Mouse (Mus musculus): ENCODE measurements around the gene Keap1.
"Not testable (repeated sequence)": the region's sequence is repeated elsewhere in the genome, so short reads cannot be mapped to it uniquely, and the experiment has no call there.

Gene Keap1

GRCm38 (mm10) chr9:21233366-21233765 lies 5.8 kb downstream of the Keap1 start:
- no peak for DNase-seq (ENCODE audit: extremely low spot score, low read depth, low spot score)

- DNase-seq (ENCODE audit: extremely low spot score, low read depth, low spot score) = no peak
Measured at GRCm38 (mm10) chr9:21232867-21233266, 6.3 kb downstream of the Keap1 start.

- DNase-seq (ENCODE audit: extremely low spot score, low read depth, low spot score) = no peak
Measured at GRCm38 (mm10) chr9:21231551-21231950, 7.6 kb downstream of the Keap1 start.

GRCm38 (mm10) chr9:21227342-21227741 lies 11.8 kb downstream of the Keap1 start:
- DNase-seq (ENCODE audit: extremely low spot score, low read depth, low spot score) = no peak

- DNase-seq (ENCODE audit: extremely low spot score, low read depth, low spot score) = no peak
Measured at GRCm38 (mm10) chr9:21225415-21225758, 13.8 kb downstream of the Keap1 start.

GRCm38 (mm10) chr9:21224576-21225414 lies 14.4 kb downstream of the Keap1 start:
- no peak for DNase-seq (ENCODE audit: extremely low spot score, low read depth, low spot score)

- no peak for DNase-seq (ENCODE audit: extremely low spot score, low read depth, low spot score)
Measured at GRCm38 (mm10) chr9:21223906-21224305, 15.3 kb downstream of the Keap1 start.

GRCm38 (mm10) chr9:21223490-21223889 lies 15.7 kb downstream of the Keap1 start:
- not testable (repeated sequence) for DNase-seq (ENCODE audit: extremely low spot score, low read depth, low spot score)

- DNase-seq (ENCODE audit: extremely low spot score, low read depth, low spot score) = peak; percentile 73
Measured at GRCm38 (mm10) chr9:21221383-21221929, 17.7 kb downstream of the Keap1 start.

- DNase-seq (ENCODE audit: extremely low spot score, low read depth, low spot score) = peak; percentile 79
Measured at GRCm38 (mm10) chr9:21220490-21221382, 18.4 kb downstream of the Keap1 start.

- no peak for DNase-seq (ENCODE audit: extremely low spot score, low read depth, low spot score)
Measured at GRCm38 (mm10) chr9:21219820-21220219, 19.3 kb downstream of the Keap1 start.

GRCm38 (mm10) chr9:21216050-21216841 lies 22.9 kb downstream of the Keap1 start:
- DNase-seq (ENCODE audit: extremely low spot score, low read depth, low spot score) = no peak

GRCm38 (mm10) chr9:21213617-21214190 lies 25.5 kb downstream of the Keap1 start:
- no peak for DNase-seq (ENCODE audit: extremely low spot score, low read depth, low spot score)

- no peak for DNase-seq (ENCODE audit: extremely low spot score, low read depth, low spot score)
Measured at GRCm38 (mm10) chr9:21211624-21212023, 27.5 kb downstream of the Keap1 start.

GRCm38 (mm10) chr9:21210821-21211220 lies 28.3 kb downstream of the Keap1 start:
- no peak for DNase-seq (ENCODE audit: extremely low spot score, low read depth, low spot score)

- DNase-seq (ENCODE audit: extremely low spot score, low read depth, low spot score) = no peak
Measured at GRCm38 (mm10) chr9:21208626-21209025, 30.5 kb downstream of the Keap1 start.

GRCm38 (mm10) chr9:21206848-21207247 lies 32.3 kb downstream of the Keap1 start:
- no peak for DNase-seq (ENCODE audit: extremely low spot score, low read depth, low spot score)

- no peak for DNase-seq (ENCODE audit: extremely low spot score, low read depth, low spot score)
Measured at GRCm38 (mm10) chr9:21204528-21205272, 34.5 kb downstream of the Keap1 start.

GRCm38 (mm10) chr9:21204156-21204527 lies 35.0 kb downstream of the Keap1 start:
- DNase-seq (ENCODE audit: extremely low spot score, low read depth, low spot score) = no peak

- no peak for DNase-seq (ENCODE audit: extremely low spot score, low read depth, low spot score)
Measured at GRCm38 (mm10) chr9:21198960-21199359, 40.2 kb downstream of the Keap1 start.

Data from hindlimb bud, embryonic 11.5 days (tissue).